Mouse (Mus musculus): ENCODE data around the gene Nsg2. TPM values are rescaled to one million over a fixed set of nuclear protein-coding genes. Genes with fewer than 3 reads are reported as not detected.
"Not testable (repeated sequence)": the region's sequence is repeated elsewhere in the genome, so short reads cannot be mapped to it uniquely, and the experiment has no call there.

Gene Nsg2
- polyA plus RNA-seq, 1 experiment from 2014 or later = 9.9 TPM

DNA sequence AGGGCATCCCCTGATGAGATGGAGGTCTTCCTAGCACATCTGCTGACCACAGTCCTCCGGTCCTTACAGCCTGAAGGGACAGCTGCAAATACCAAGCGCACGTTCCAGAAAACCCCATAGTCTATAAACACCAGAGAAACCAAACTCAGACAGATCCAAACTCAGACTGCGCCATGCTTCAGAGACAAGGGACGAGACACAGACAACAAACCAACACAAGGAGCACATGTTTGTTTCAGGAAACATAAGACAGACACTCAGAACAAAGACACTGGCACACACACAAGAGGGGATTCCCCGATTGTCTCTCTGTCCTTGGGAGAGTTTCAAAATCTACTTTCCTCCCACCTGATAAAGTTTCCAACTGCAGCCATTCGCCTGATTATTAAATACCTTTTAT lies 18.4 kb upstream of the Nsg2 start:
- Histone ChIP-seq H3K9me3 (ENCODE audit: control insufficient read depth, low read length) (0 out of 2 replicates have a peak, but pooled peaks cover 6% of the 10 kb centered on the region), H3K36me3 (ENCODE audit: control insufficient read depth, insufficient read depth, low read length) (no peaks in the 10 kb centered on the region), H3K9ac (ENCODE audit: low read depth, low read length) (no peak overlapping the region), H3K4me3 (ENCODE audit: low read length) (no peak overlapping the region), H3K4me2 (ENCODE audit: low read depth, low read length) (no peak overlapping the region), H3K27ac (ENCODE audit: low read length) (no peak overlapping the region), H3K4me1 (ENCODE audit: control insufficient read depth, insufficient read depth, low read length) (no peaks in the 10 kb centered on the region), H3K27me3 (replicated peaks; ENCODE audit: control insufficient read depth, insufficient read depth, low read length) (no peaks in the 10 kb centered on the region)
- no peak for ATAC-seq
- 77% methylated on average over 7 of the region's 7 CpGs for WGBS

DNA sequence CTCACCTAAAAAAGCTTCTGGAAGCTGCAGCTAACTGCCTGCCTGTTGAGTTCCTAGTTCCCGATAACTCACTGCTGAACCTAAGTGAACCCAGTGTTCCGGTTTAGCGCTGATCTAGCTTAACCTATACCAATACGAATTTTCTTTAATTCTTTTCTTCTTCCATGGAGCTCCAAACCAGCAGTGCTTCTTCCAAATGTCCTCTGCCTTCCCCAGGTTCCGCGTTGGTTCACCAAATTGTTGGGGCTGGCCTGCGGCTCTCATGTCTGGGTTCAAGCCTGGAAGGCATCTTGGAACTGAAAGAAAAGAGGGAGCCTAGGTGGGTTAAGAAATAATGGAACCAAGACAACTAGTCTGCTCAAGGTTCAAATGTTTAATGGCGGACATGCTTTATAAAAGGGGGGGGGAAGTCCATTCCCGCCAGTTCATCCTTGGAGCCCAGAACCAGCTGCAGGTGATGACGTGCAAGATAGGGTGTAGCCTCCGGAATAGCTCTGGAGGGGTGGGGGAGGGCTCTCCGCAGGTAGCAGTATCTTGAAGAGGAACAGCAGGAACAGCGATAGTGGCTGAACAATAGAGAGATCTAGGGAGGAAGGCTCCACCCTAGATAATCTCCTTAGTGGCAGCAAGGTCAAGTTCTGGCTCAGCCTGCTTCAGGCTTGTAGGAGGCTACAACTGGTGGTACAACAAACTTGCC lies 17.9 kb upstream of the Nsg2 start:
- H3K27ac ChIP-seq (ENCODE audit: low read length); ATAC-seq; H3K9ac ChIP-seq (ENCODE audit: low read depth, low read length); H3K9me3 ChIP-seq (ENCODE audit: control insufficient read depth, low read length); H3K4me1 ChIP-seq (ENCODE audit: control insufficient read depth, insufficient read depth, low read length); H3K4me2 ChIP-seq (ENCODE audit: low read depth, low read length); H3K27me3 ChIP-seq (replicated peaks; ENCODE audit: control insufficient read depth, insufficient read depth, low read length); H3K4me3 ChIP-seq (ENCODE audit: low read length); H3K36me3 ChIP-seq (ENCODE audit: control insufficient read depth, insufficient read depth, low read length): not testable (repeated sequence)
- WGBS = 85% methylated on average over 13 of the region's 13 CpGs

DNA sequence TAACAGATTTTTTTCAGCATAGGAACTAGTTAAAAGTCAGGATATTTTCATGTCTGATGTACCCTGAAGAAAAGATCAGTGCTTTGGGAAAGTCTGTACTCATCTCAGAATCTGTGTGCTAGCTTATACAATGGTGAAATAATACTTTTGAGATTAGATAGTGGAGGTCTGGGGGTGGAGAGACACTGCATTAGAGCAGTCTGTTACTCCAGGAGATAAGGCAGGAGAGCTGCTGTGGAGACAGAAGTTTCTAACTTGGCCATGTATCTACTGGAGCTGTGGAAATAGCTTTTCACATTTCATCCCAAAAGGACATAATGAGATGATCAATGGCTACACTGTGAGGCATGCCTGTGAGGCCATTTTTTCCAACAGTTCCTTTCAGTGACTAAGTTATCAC lies 17.0 kb upstream of the Nsg2 start:
- Histone ChIP-seq H3K4me2 (ENCODE audit: low read depth, low read length) (no peak overlapping the region), H3K4me1 (ENCODE audit: control insufficient read depth, insufficient read depth, low read length) (no peaks in the 10 kb centered on the region), H3K27ac (ENCODE audit: low read length) (no peak overlapping the region), H3K9ac (ENCODE audit: low read depth, low read length) (no peak overlapping the region), H3K4me3 (ENCODE audit: low read length) (no peak overlapping the region), H3K27me3 (replicated peaks; ENCODE audit: control insufficient read depth, insufficient read depth, low read length) (no peaks in the 10 kb centered on the region), H3K36me3 (ENCODE audit: control insufficient read depth, insufficient read depth, low read length) (no peaks in the 10 kb centered on the region), H3K9me3 (ENCODE audit: control insufficient read depth, low read length) (0 out of 2 replicates have a peak, but pooled peaks cover 6% of the 10 kb centered on the region)
- ATAC-seq = no peak

DNA sequence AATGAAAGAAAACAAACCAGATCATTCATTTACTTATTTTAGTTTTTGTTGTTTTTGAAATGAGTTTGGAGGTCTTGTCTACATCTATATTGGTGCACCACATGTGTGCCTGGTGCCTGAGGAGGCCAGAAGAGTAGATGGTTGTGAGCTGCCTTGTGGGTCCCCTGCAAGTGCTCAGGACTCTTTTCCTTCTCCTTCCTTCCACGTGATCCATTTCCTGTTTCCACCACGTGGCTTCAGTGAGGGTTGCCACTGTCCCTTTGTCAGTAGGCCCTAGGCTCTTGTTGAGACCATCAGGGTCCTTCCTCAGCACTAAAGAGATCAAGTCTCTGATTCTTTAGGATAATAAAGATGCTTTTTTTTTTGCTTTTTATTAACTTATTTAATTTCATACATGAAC lies 15.5 kb upstream of the Nsg2 start:
- Histone ChIP-seq H3K27ac (ENCODE audit: low read length) (no peak overlapping the region), H3K9me3 (ENCODE audit: control insufficient read depth, low read length) (0 out of 2 replicates have a peak, but pooled peaks cover 3% of the 10 kb centered on the region), H3K4me1 (ENCODE audit: control insufficient read depth, insufficient read depth, low read length) (no peaks in the 10 kb centered on the region), H3K36me3 (ENCODE audit: control insufficient read depth, insufficient read depth, low read length) (no peaks in the 10 kb centered on the region), H3K9ac (ENCODE audit: low read depth, low read length) (no peak overlapping the region), H3K4me2 (ENCODE audit: low read depth, low read length) (no peak overlapping the region), H3K4me3 (ENCODE audit: low read length) (no peak overlapping the region), H3K27me3 (replicated peaks; ENCODE audit: control insufficient read depth, insufficient read depth, low read length) (no peaks in the 10 kb centered on the region)
- ATAC-seq = no peak
- WGBS = 60% methylated on average over 2 of the region's 2 CpGs

DNA sequence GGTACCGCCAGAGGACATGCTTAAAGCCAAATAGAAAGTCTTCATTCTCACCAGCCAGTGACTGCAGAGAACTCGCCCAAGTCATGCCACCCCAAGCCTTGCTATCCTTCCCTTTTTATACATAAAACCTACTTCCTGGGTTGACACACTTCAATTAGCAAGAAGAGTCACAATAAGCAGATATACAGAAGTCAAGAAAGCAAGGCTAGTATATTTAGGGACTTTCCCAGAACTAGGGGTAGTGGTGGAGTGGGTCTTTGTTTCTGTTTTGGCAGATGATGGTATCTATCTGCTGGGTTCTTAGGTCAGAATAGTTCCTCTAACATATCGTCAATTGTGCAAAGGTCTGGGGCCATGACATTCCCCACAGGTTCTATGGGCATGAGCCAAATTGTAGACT lies 7.7 kb upstream of the Nsg2 start:
- H3K4me2 ChIP-seq (ENCODE audit: low read depth, low read length) = no peak overlapping the region
- no peaks in the 10 kb centered on the region for H3K36me3 ChIP-seq (ENCODE audit: control insufficient read depth, insufficient read depth, low read length)
- no peaks in the 10 kb centered on the region for H3K9me3 ChIP-seq (ENCODE audit: control insufficient read depth, low read length)
- no peaks in the 10 kb centered on the region for H3K4me1 ChIP-seq (ENCODE audit: control insufficient read depth, insufficient read depth, low read length)
- no peak overlapping the region for H3K9ac ChIP-seq (ENCODE audit: low read depth, low read length)
- no peak for ATAC-seq
- 79% methylated on average over 3 of the region's 3 CpGs for WGBS
- H3K27me3 ChIP-seq (replicated peaks; ENCODE audit: control insufficient read depth, insufficient read depth, low read length) = no peaks in the 10 kb centered on the region
- H3K4me3 ChIP-seq (ENCODE audit: low read length) = no peak overlapping the region
- H3K27ac ChIP-seq (ENCODE audit: low read length) = no peak overlapping the region

DNA sequence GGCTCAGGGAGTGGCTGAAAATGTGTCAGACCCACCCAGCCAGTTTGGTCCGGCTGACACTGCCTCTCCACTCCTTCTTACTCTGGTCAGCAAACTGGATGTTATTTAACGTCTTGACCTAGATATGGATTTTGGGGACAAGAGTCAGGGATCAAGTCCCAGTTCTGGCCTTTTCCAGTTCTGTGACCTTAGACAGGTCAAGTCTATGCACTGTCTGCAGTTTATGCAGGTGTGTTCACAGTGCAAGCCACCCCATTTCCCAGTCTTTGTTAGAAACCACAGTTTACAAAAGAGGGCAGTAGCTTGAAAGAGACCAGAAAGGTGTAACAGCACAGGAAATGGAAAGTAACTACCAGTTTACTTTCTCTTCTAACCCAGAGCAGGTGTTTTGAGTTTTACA lies 547 bp upstream of the Nsg2 start:
- Histone ChIP-seq H3K4me2 (ENCODE audit: low read depth, low read length) (no peak overlapping the region), H3K4me3 (ENCODE audit: low read length) (no peak overlapping the region), H3K9me3 (ENCODE audit: control insufficient read depth, low read length) (no peaks in the 10 kb centered on the region), H3K4me1 (ENCODE audit: control insufficient read depth, insufficient read depth, low read length) (peaks cover 7% of the 10 kb centered on the region; the same call in 1 of the 2 replicates), H3K9ac (ENCODE audit: low read depth, low read length) (no peak overlapping the region), H3K27ac (ENCODE audit: low read length) (no peak overlapping the region), H3K36me3 (ENCODE audit: control insufficient read depth, insufficient read depth, low read length) (no peaks in the 10 kb centered on the region), H3K27me3 (replicated peaks; ENCODE audit: control insufficient read depth, insufficient read depth, low read length) (peaks cover 5% of the 10 kb centered on the region; the same call in 1 of the 2 replicates)
- WGBS = 46% methylated on average over 2 of the region's 2 CpGs
- no peak for ATAC-seq

DNA sequence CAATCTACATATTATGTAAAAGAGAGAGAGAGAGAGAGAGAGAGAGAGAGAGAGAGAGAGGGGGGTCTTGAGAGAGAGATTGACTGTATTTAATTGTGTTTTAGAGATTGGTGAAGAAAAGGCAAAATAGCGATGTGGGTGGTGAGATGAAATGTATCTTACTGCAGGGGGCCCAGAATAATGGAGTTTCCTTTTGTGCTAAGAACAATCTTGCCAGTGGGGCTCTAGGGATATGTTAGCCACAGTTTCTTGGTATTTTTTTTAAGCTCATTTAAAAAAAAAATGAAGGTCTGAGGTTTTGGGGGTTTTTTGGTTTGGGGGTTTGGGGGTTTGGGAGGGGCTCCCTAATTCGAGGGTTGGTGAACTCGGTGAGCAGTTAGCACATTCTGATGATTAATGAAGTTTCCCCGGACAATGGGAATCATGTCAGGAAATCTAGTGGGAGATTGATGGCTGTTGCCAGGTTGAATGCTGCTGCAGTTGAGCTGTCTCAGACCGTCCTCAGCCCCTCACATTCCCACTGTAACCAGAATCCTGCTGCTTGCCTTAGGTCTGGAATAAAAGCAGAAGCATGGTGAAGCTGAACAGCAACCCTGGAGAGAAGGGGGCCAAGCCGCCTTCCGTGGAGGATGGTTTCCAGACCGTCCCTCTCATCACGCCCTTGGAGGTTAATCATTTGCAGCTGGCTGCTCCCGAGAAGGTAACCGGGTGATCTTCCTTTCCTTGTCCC lies 1.1 kb downstream of the Nsg2 start:
- WGBS = 6% methylated on average over 11 of the region's 11 CpGs
- Histone ChIP-seq H3K4me1 (ENCODE audit: control insufficient read depth, insufficient read depth, low read length) (peaks cover 7% of the 10 kb centered on the region; the same call in 1 of the 2 replicates), H3K27ac (ENCODE audit: low read length) (0 out of 2 replicates have a peak overlapping the region, but pooled peaks have one; percentile 2), H3K9me3 (ENCODE audit: control insufficient read depth, low read length) (no peaks in the 10 kb centered on the region), H3K9ac (ENCODE audit: low read depth, low read length) (no peak overlapping the region; the same call in 1 of the 2 replicates), H3K4me3 (ENCODE audit: low read length) (no peak overlapping the region), H3K4me2 (ENCODE audit: low read depth, low read length) (peak overlapping the region; percentile 14; the same call in 1 of the 2 replicates), H3K36me3 (ENCODE audit: control insufficient read depth, insufficient read depth, low read length) (no peaks in the 10 kb centered on the region), H3K27me3 (replicated peaks; ENCODE audit: control insufficient read depth, insufficient read depth, low read length) (peaks cover 5% of the 10 kb centered on the region; the same call in 1 of the 2 replicates)
- no peak for ATAC-seq

DNA sequence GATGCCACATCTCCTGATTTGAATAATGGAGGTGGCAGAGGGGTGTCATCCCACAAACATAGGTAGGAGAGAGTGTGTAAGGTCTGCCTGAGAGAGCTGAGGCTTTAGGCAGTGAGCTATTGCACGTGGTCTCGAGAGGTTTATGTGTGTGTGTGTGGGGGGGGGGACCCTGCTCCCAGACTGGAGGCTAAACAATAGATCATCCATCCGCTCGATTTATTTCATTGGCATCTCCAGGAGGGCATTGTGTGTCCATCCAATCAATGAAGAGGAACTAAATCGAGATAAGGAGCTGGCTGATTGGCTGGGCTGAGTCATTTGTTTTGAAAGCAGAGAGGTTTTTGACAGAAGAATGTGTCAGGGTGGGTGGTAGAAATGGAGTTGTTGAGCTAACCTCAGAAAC lies 2.4 kb downstream of the Nsg2 start:
- H3K9me3 ChIP-seq (ENCODE audit: control insufficient read depth, low read length) = 0 out of 2 replicates have a peak, but pooled peaks cover 4% of the 10 kb centered on the region
- no peak overlapping the region for H3K9ac ChIP-seq (ENCODE audit: low read depth, low read length)
- H3K27ac ChIP-seq (ENCODE audit: low read length) = no peak overlapping the region
- ATAC-seq = no peak
- H3K4me1 ChIP-seq (ENCODE audit: control insufficient read depth, insufficient read depth, low read length) = peaks cover 7% of the 10 kb centered on the region; the same call in 1 of the 2 replicates
- peak overlapping the region; percentile 16; the same call in 1 of the 2 replicates for H3K4me2 ChIP-seq (ENCODE audit: low read depth, low read length)
- H3K4me3 ChIP-seq (ENCODE audit: low read length) = no peak overlapping the region
- no peaks in the 10 kb centered on the region for H3K36me3 ChIP-seq (ENCODE audit: control insufficient read depth, insufficient read depth, low read length)
- peaks cover 5% of the 10 kb centered on the region; the same call in 1 of the 2 replicates for H3K27me3 ChIP-seq (replicated peaks; ENCODE audit: control insufficient read depth, insufficient read depth, low read length)
- 8% methylated on average over 5 of the region's 5 CpGs for WGBS

DNA sequence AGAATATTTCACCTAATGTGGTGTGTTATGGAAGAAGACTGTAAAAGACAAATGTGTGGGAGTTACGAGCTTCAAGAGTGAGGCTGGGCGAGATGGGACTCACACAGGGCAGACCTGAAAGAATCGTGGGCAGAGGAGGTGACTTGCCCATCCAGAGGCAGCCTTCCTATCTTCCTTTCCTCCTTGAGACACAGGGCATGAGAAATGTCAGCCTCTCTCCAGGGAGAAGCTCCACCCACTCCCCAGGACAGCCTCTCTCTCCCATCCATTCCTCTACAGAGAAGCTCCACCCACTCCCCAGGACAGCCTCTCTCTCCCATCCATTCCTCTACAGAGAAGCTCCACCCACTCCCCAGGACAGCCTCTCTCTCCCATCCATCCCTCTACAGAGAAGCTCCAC lies 7.8 kb downstream of the Nsg2 start:
- not testable (repeated sequence) for H3K4me2 ChIP-seq (ENCODE audit: low read depth, low read length); H3K4me1 ChIP-seq (ENCODE audit: control insufficient read depth, insufficient read depth, low read length); H3K36me3 ChIP-seq (ENCODE audit: control insufficient read depth, insufficient read depth, low read length); ATAC-seq; H3K4me3 ChIP-seq (ENCODE audit: low read length); H3K9me3 ChIP-seq (ENCODE audit: control insufficient read depth, low read length); H3K27ac ChIP-seq (ENCODE audit: low read length); H3K27me3 ChIP-seq (replicated peaks; ENCODE audit: control insufficient read depth, insufficient read depth, low read length); H3K9ac ChIP-seq (ENCODE audit: low read depth, low read length)
- 88% methylated on average over 3 of the region's 3 CpGs for WGBS

All from intestine, embryonic 16.5 days (tissue).